Mouse (Mus musculus) activated CD4-positive, CD25-positive, alpha-beta regulatory T cell (primary cell): ENCODE data around the gene Rpl10. TPM values are rescaled to one million over a fixed set of nuclear protein-coding genes. Genes with fewer than 3 reads are reported as not detected.

Experiments used
- polyA plus RNA-seq, 2 experiments: library from polyadenylated mRNA; unstranded; fragments of 100-300 nt; shearing (Covaris generic); gene quantifications; one replicate each; pipeline ENCODE4 v1.2.1; 2017

Gene Rpl10
- polyA plus RNA-seq: 10 to 100 TPM; 31.8 to 59.8 TPM

DNA sequence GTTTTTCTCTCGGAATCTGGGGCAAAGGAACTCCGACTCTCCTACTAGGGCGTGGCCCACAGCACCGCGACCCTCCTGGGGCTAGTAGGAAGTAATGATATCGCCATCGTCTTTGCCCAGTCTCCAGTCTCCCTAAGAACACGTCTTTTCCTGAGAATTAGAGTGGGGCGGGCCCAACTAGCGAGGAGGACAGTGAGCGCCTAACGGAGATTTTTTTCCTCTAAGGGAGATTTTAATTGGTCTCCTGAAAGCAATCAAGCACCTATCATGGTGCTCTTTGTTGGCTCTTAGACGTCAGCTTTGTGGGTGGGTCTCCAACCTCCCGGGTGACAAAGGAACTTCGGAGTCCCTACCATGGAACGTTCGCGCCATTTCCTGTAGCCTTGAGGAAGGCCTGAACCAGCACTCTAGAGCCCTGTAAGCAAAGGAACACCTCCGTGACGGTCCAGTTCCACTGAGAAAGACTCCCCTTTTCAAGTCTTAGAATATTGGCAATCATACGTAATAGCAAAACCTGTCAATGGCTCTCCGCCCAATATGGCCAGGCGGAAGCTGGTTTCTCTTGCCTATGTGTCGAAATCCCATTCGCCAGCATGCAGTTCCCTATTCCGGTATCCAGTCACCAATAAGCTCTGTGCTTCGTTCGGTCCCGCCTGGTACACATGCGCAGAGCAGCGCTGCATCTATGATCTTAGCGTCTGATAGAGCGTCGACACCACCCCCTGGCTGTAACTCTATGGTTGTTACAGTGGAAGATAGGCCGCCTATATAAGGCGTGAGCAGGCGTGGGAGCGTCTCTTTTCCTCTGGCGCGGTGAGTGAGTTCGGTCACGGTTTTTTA, at the start of gene Rpl10:
Gene Rpl10 (plus strand): TSS at position 751 of the 840 bp plus-strand sequence.

DNA sequence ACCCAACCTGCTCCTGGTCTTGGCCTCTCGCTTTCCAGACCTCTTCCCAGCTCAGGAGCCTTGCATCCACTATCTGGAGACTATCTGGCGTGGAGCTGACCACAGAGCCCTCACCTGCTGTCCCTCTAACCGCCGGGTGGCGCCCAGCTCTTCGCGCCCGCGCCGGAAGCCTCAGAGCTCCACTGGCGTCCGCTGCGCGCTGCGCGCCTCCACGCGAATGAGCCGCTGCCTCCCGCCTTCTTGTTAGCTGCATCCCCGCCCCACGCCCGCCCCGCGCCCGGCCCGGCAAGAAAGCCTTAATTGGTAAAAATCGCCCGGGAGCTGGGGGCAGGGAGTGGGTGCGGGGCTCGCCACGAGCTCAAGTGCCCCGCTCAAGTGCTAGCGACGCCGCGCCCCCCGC, 21.0 kb upstream of the Rpl10 start, which contains the start of gene Flna:
Gene Flna (minus strand): TSS at position 206 of the 400 bp plus-strand sequence.

DNA sequence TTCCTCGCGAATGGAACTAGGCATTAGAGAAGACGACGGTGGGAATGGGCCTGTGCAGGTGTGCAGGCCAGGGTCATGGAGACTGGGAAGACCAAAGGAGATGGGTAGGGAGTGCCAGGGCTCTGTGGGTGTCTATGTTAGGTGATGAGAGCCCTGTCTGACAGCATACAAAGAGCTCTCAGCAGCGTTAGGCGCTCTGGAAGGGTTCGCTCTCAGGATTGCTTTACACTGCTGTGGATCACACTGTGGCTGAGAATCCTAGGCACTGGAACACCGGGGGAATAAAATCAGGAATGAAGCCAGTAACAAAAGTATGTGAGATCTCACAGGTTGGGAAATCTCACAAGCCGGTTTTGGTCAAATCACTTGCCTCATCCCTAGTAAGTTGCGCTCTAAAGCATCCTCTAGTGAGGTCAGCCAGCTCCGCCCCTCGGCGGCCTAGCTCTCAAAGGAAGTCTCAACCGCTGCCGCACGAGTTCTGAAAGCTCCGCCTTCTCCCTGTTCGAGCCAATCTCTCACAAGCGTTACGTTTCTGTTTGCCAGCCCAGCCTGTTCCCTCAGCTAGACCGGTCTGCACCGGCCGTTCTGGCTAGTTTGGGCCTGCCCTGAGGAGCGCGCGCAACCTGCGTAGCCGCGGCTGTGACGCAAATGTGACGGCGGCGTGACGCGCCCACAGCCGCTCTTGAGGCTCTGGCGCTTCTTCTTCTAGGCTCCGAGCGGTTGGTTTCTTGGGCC, 16.3 kb upstream of the Rpl10 start, which contains the start of gene Emd:
Gene Emd (plus strand): TSS at position 535 of the 735 bp plus-strand sequence.

GRCm38 (mm10) chrX:74281732-74282394, 11.3 kb downstream of the Rpl10 start, which contains the start of the genes Taz and Dnase1l1:
Taz (plus strand) TSS chrX:74281912.
Dnase1l1 (minus strand) TSS chrX:74282337.

GRCm38 (mm10) chrX:74296538-74297448, 26.2 kb downstream of the Rpl10 start, which contains the start of gene Atp6ap1:
Atp6ap1 (plus strand) TSS chrX:74297097.

GRCm38 (mm10) chrX:74304867-74305700, 34.5 kb downstream of the Rpl10 start, which contains the start of gene Gdi1:
Gdi1 (plus strand) TSS chrX:74304998.

GRCm38 (mm10) chrX:74312540-74313464, 42.2 kb downstream of the Rpl10 start, which contains the start of gene Fam50a:
Fam50a (plus strand) TSS chrX:74313033.

Other genes with a start within 250 kb of the Rpl10 start
- gene Irak1, start 246.9 kb upstream of the Rpl10 start, polyA plus RNA-seq: 100 to 1,000 TPM; 147 to 160 TPM
- gene Opn1mw, start 143.3 kb upstream of the Rpl10 start, polyA plus RNA-seq: not detected
- gene Mecp2, start 135.4 kb upstream of the Rpl10 start, polyA plus RNA-seq: 10 to 100 TPM; 27.2 to 34.9 TPM
- not detected for gene Tex28, start 103.0 kb upstream of the Rpl10 start, polyA plus RNA-seq
- 1 to 10 TPM; 1.6 to 5.7 TPM for gene Tktl1, start 93.6 kb upstream of the Rpl10 start, polyA plus RNA-seq
- gene Flna, start 21.0 kb upstream of the Rpl10 start, polyA plus RNA-seq: 100 to 1,000 TPM; 127 to 290 TPM
- gene Emd, start 16.1 kb upstream of the Rpl10 start, polyA plus RNA-seq: 10 to 100 TPM; 69.5 to 74.3 TPM
- 100 to 1,000 TPM; 107 to 144 TPM for gene Taz, start 11.1 kb downstream of the Rpl10 start, polyA plus RNA-seq
- gene Dnase1l1, start 11.5 kb downstream of the Rpl10 start, polyA plus RNA-seq: 10 to 100 TPM; 17.9 to 18.4 TPM
- 100 to 1,000 TPM; 143 to 153 TPM for gene Atp6ap1, start 26.3 kb downstream of the Rpl10 start, polyA plus RNA-seq
- gene Gdi1, start 34.2 kb downstream of the Rpl10 start, polyA plus RNA-seq: 100 to 1,000 TPM; 223 to 256 TPM
- gene Fam50a, start 42.2 kb downstream of the Rpl10 start, polyA plus RNA-seq: 10 to 100 TPM; 67.2 to 91.4 TPM
- 1 to 10 TPM; 2.0 to 3.2 TPM for gene Plxna3, start 58.3 kb downstream of the Rpl10 start, polyA plus RNA-seq
- 10 to 100 TPM; 54.4 to 73.1 TPM for gene Lage3, start 82.8 kb downstream of the Rpl10 start, polyA plus RNA-seq
- 10 to 100 TPM; 50.8 to 64.5 TPM for gene Ubl4a, start 102.4 kb downstream of the Rpl10 start, polyA plus RNA-seq
- 10 to 100 TPM; 27.8 to 37.9 TPM for gene Slc10a3, start 102.5 kb downstream of the Rpl10 start, polyA plus RNA-seq
- 10 to 100 TPM; 30.1 to 32.3 TPM for gene Fam3a, start 122.5 kb downstream of the Rpl10 start, polyA plus RNA-seq
- 10 to 100 TPM; 28.4 to 37.6 TPM for gene Ikbkg, start 122.5 kb downstream of the Rpl10 start, polyA plus RNA-seq
- 10 to 100 TPM; 57.8 to 74.7 TPM for gene G6pdx, start 158.4 kb downstream of the Rpl10 start, polyA plus RNA-seq
- gene Gm6880, start 210.6 kb downstream of the Rpl10 start, polyA plus RNA-seq: not detected